13 mouse cellular contexts compared by ENCODE assay signal in genomic region chr5:64006548-64006947, GRCm38 (mm10).
"Had no signal": no experiment of that assay in that cellular context is flagged by ENCODE, and none has a peak within 500 bp of the region (broad histone marks: within the 10 kb centered on the region; RNA-seq: fewer than 3 reads in every experiment).

No protein-coding gene starts in this region.

- H3K27ac ChIP-seq: intestine, embryonic 15.5 days; layer of hippocampus, adult 2 months; limb, embryonic 13.5 days; liver, embryonic 14.5 days; macrophage; midbrain, embryonic 13.5 days had no signal

- H3K4me1 ChIP-seq: intestine, embryonic 15.5 days; limb, embryonic 13.5 days; midbrain, embryonic 13.5 days had no signal

- H3K9ac ChIP-seq: intestine, embryonic 15.5 days; limb, embryonic 13.5 days; liver, embryonic 14.5 days; midbrain, embryonic 13.5 days had no signal

- H3K4me2 ChIP-seq: intestine, embryonic 15.5 days; limb, embryonic 13.5 days; midbrain, embryonic 13.5 days had no signal

- H3K9me3 ChIP-seq: intestine, embryonic 15.5 days; midbrain, embryonic 13.5 days had no signal

- ATAC-seq: intestine, embryonic 15.5 days; midbrain, embryonic 13.5 days had no signal

- H3K36me3 ChIP-seq: intestine, embryonic 15.5 days; limb, embryonic 13.5 days; midbrain, embryonic 13.5 days had no signal

- H3K4me3 ChIP-seq: intestine, embryonic 15.5 days; layer of hippocampus, adult 2 months; limb, embryonic 13.5 days; midbrain, embryonic 13.5 days had no signal

- H3K27me3 ChIP-seq: intestine, embryonic 15.5 days; limb, embryonic 13.5 days; midbrain, embryonic 13.5 days had no signal

- DNase-seq: kidney, adult 18-20 months; kidney, postnatal 10 days; kidney, postnatal 4 days; left cerebral cortex, postnatal 4 days; right cerebral cortex, postnatal 14 days; thymus, adult 2 months; thymus, postnatal 25 days had no signal
